Mouse (Mus musculus): Measurements from ENCODE around the gene Akap7.

DNA sequence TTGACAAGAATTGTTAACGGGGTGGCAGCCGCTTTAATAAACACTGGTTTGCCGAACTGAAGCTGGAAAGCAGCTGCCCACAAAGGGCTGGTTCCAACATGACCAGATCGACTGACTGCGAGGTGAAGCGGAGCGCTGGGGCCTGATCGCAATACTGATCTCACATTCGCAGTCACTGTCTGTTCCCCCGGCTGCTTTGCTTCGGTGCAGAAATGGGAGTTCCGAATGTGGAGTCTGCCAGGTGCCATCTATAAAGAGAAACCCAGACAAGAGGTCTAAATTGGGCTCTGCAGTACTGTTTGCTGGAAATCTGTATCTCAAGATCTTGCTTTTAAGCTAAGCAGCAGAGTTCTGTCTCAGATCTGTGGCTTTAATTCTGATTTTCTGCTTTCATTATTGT lies 161.8 kb downstream of the Akap7 start:
- TF ChIP-seq CTCF (IDR thresholded peaks at IDR 0.05; ENCODE audit: low read depth) (no peak), EP300 (optimal IDR thresholded peaks at IDR 0.05) (no peak)

Measured in stomach, postnatal 0 days (tissue).